Mouse (Mus musculus): Measurements from ENCODE around the gene Csnk1d.
A peak's percentile ranks its signal among the peaks of the same experiment; 100 is the strongest.

The Csnk1d gene

GRCm38 (mm10) chr11:120954936-120955335, 36.2 kb downstream of the Csnk1d start:
- no peak for DNase-seq (ENCODE audit: low spot score in 2 of 2)

GRCm38 (mm10) chr11:120951731-120952730, 39.1 kb downstream of the Csnk1d start:
- DNase-seq (ENCODE audit: low spot score in 2 of 2): no peak

- DNase-seq (ENCODE audit: low spot score in 2 of 2): no peak
Observed at GRCm38 (mm10) chr11:120951237-120951636, 39.9 kb downstream of the Csnk1d start.

GRCm38 (mm10) chr11:120950281-120951202, 40.6 kb downstream of the Csnk1d start:
- peak; percentile 85 to 86 for DNase-seq (ENCODE audit: low spot score in 2 of 2)

- DNase-seq (ENCODE audit: low spot score in 2 of 2): no peak
Observed at GRCm38 (mm10) chr11:120949863-120950262, 41.3 kb downstream of the Csnk1d start.

GRCm38 (mm10) chr11:120948861-120949851, 42.0 kb downstream of the Csnk1d start:
- DNase-seq (ENCODE audit: low spot score in 2 of 2): no peak

GRCm38 (mm10) chr11:120948328-120948727, 42.8 kb downstream of the Csnk1d start, which contains the start of gene Slc16a3:
Slc16a3 (plus strand) TSS chr11:120948480.
- no peak for DNase-seq (ENCODE audit: low spot score in 2 of 2)

- DNase-seq (ENCODE audit: low spot score in 2 of 2): no peak
Observed at GRCm38 (mm10) chr11:120945926-120946325, 45.2 kb downstream of the Csnk1d start.

GRCm38 (mm10) chr11:120945266-120945665, 45.9 kb downstream of the Csnk1d start:
- DNase-seq (ENCODE audit: low spot score in 2 of 2): no peak

- DNase-seq (ENCODE audit: low spot score in 2 of 2): no peak
Observed at GRCm38 (mm10) chr11:120940959-120941358, 50.2 kb downstream of the Csnk1d start.

- DNase-seq (ENCODE audit: low spot score in 2 of 2): no peak
Observed at GRCm38 (mm10) chr11:120939712-120940341, 51.3 kb downstream of the Csnk1d start.

- DNase-seq (ENCODE audit: low spot score in 2 of 2): no peak
Observed at GRCm38 (mm10) chr11:120938795-120939194, 52.3 kb downstream of the Csnk1d start.

GRCm38 (mm10) chr11:120937976-120938375, 53.2 kb downstream of the Csnk1d start:
- DNase-seq (ENCODE audit: low spot score in 2 of 2): no peak

- peak; percentile 78 to 87 for DNase-seq (ENCODE audit: low spot score in 2 of 2)
Observed at GRCm38 (mm10) chr11:120932564-120933398, 58.3 kb downstream of the Csnk1d start, which contains the start of gene Ccdc57. Ccdc57 (minus strand) TSS chr11:120932872.

- no peak for DNase-seq (ENCODE audit: low spot score in 2 of 2)
Observed at GRCm38 (mm10) chr11:120931479-120931878, 59.7 kb downstream of the Csnk1d start.

- no peak for DNase-seq (ENCODE audit: low spot score in 2 of 2)
Observed at GRCm38 (mm10) chr11:120928468-120928867, 62.7 kb downstream of the Csnk1d start.

GRCm38 (mm10) chr11:120922528-120922927, 68.6 kb downstream of the Csnk1d start:
- DNase-seq (ENCODE audit: low spot score in 2 of 2): no peak

GRCm38 (mm10) chr11:120917756-120918155, 73.4 kb downstream of the Csnk1d start:
- no peak for DNase-seq (ENCODE audit: low spot score in 2 of 2)

GRCm38 (mm10) chr11:120916477-120916876, 74.7 kb downstream of the Csnk1d start:
- no peak for DNase-seq (ENCODE audit: low spot score in 2 of 2)
